Mouse (Mus musculus) erythroblast, embryonic 14.5 days (primary cell): ENCODE results near the gene Vdac1.

Experiments
- GATA1 ChIP-seq: IDR thresholded peaks from 2 replicates; pipeline ENCODE4 v1.6.1; 2012; ENCODE audit warnings: low read length, inconsistent platforms, mixed read lengths
- TAL1 ChIP-seq: IDR thresholded peaks from 3 replicates; pipeline ENCODE4 v1.6.1; 2012; ENCODE audit warnings: low read length, inconsistent platforms, mixed read lengths

GRCm38 (mm10) chr11:52332421-52333118, 28.1 kb upstream of the Vdac1 start:
- TF ChIP-seq TAL1 (no peak), GATA1 (no peak)
